Mouse (Mus musculus): ENCODE data around the gene Dner. TPM values are rescaled to one million over a fixed set of nuclear protein-coding genes. Genes with fewer than 3 reads are reported as not detected.
A peak's percentile ranks its signal among the peaks of the same experiment; 100 is the strongest.

Gene Dner
- polyA plus RNA-seq, 1 experiment from 2014 or later: not detected

- H3K27me3 ChIP-seq: no peaks in the 10 kb centered on the region
- DNase-seq (ENCODE audit: low read depth, low spot score) (no peak), ATAC-seq (no peak)
- no peak for TF ChIP-seq CTCF (IDR thresholded peaks at IDR 0.05)
- CTCF ChIA-PET: interaction anchor here (1.7 kb wide), 1 partner anchor 21 kb away, joined by 4 read pairs; no protein-coding TSS in a partner anchor
- in situ Hi-C loops (cut with MboI; ENCODE audit: low pct_unique_long_range_greater_than_20kb): loop anchor here (10.0 kb wide), 1 partner anchor 162 kb away; no protein-coding TSS in a partner anchor
- POLR2A ChIA-PET: no interaction called here
Measured at GRCm38 (mm10) chr1:84422881-84423280, 273.1 kb downstream of the Dner start.

GRCm38 (mm10) chr1:84421845-84422244, 274.2 kb downstream of the Dner start:
- H3K27me3 ChIP-seq: no peaks in the 10 kb centered on the region
- ATAC-seq (no peak), DNase-seq (ENCODE audit: low read depth, low spot score) (no peak)
- in situ Hi-C loops (cut with MboI; ENCODE audit: low pct_unique_long_range_greater_than_20kb): loop anchor here (10.0 kb wide), 1 partner anchor 163 kb away; no protein-coding TSS in a partner anchor
- ChIA-PET POLR2A (no interaction called here), CTCF (interaction anchor here (1.1 kb wide), 1 partner anchor 9 kb away, joined by 3 read pairs; no protein-coding TSS in a partner anchor)
- TF ChIP-seq CTCF (IDR thresholded peaks at IDR 0.05): no peak

GRCm38 (mm10) chr1:84419416-84419815, 276.6 kb downstream of the Dner start:
- CTCF ChIA-PET: no interaction called here
- DNase-seq (ENCODE audit: low read depth, low spot score) (no peak), ATAC-seq (no peak)
- in situ Hi-C loops (cut with MboI; ENCODE audit: low pct_unique_long_range_greater_than_20kb): no loop called here
- POLR2A ChIA-PET: no interaction called here
- no peaks in the 10 kb centered on the region for H3K27me3 ChIP-seq
- no peak for TF ChIP-seq CTCF (IDR thresholded peaks at IDR 0.05)

- no peak for DNase-seq (ENCODE audit: low read depth, low spot score)
- no peaks in the 10 kb centered on the region for H3K27me3 ChIP-seq
- CTCF ChIA-PET: no interaction called here
- no peak for TF ChIP-seq CTCF (IDR thresholded peaks at IDR 0.05)
- no peak for ATAC-seq
- in situ Hi-C loops (cut with MboI; ENCODE audit: low pct_unique_long_range_greater_than_20kb): no loop called here
- POLR2A ChIA-PET: no interaction called here
Measured at GRCm38 (mm10) chr1:84418511-84418910, 277.5 kb downstream of the Dner start.

GRCm38 (mm10) chr1:84417761-84418238, 278.2 kb downstream of the Dner start:
- in situ Hi-C loops (cut with MboI; ENCODE audit: low pct_unique_long_range_greater_than_20kb): no loop called here
- CTCF ChIA-PET: interaction anchor here (0.9 kb wide), 1 partner anchor 13 kb away, joined by 4 read pairs; no protein-coding TSS in a partner anchor
- DNase-seq (ENCODE audit: low read depth, low spot score) (no peak), ATAC-seq (no peak)
- no peaks in the 10 kb centered on the region for H3K27me3 ChIP-seq
- no peak for TF ChIP-seq CTCF (IDR thresholded peaks at IDR 0.05)
- POLR2A ChIA-PET: no interaction called here

- ATAC-seq: no peak
- DNase-seq (ENCODE audit: low read depth, low spot score): no peak
- no peak for TF ChIP-seq CTCF (IDR thresholded peaks at IDR 0.05)
- CTCF ChIA-PET: interaction anchor here (0.9 kb wide), 1 partner anchor 13 kb away, joined by 4 read pairs; no protein-coding TSS in a partner anchor
- in situ Hi-C loops (cut with MboI; ENCODE audit: low pct_unique_long_range_greater_than_20kb): no loop called here
- H3K27me3 ChIP-seq: no peaks in the 10 kb centered on the region
- POLR2A ChIA-PET: no interaction called here
Measured at GRCm38 (mm10) chr1:84417276-84417675, 278.7 kb downstream of the Dner start.

GRCm38 (mm10) chr1:84414464-84414863, 281.6 kb downstream of the Dner start:
- no peak for TF ChIP-seq CTCF (IDR thresholded peaks at IDR 0.05)
- DNase-seq (ENCODE audit: low read depth, low spot score): no peak
- ChIA-PET CTCF (no interaction called here), POLR2A (no interaction called here)
- in situ Hi-C loops (cut with MboI; ENCODE audit: low pct_unique_long_range_greater_than_20kb): no loop called here
- no peaks in the 10 kb centered on the region for H3K27me3 ChIP-seq
- ATAC-seq: no peak

- in situ Hi-C loops (cut with MboI; ENCODE audit: low pct_unique_long_range_greater_than_20kb): no loop called here
- H3K27me3 ChIP-seq: no peaks in the 10 kb centered on the region
- POLR2A ChIA-PET: no interaction called here
- no peak for ATAC-seq
- no peak for TF ChIP-seq CTCF (IDR thresholded peaks at IDR 0.05)
- CTCF ChIA-PET: no interaction called here
- no peak for DNase-seq (ENCODE audit: low read depth, low spot score)
Measured at GRCm38 (mm10) chr1:84409514-84409913, 286.5 kb downstream of the Dner start.

- in situ Hi-C loops (cut with MboI; ENCODE audit: low pct_unique_long_range_greater_than_20kb): no loop called here
- no peaks in the 10 kb centered on the region for H3K27me3 ChIP-seq
- no peak for TF ChIP-seq CTCF (IDR thresholded peaks at IDR 0.05)
- DNase-seq (ENCODE audit: low read depth, low spot score) (no peak), ATAC-seq (no peak)
- POLR2A ChIA-PET: no interaction called here
- CTCF ChIA-PET: no interaction called here
Measured at GRCm38 (mm10) chr1:84408873-84409272, 287.1 kb downstream of the Dner start.

- CTCF ChIA-PET: no interaction called here
- DNase-seq (ENCODE audit: low read depth, low spot score) (peak; percentile 9), ATAC-seq (peak; percentile 54)
Measured at GRCm38 (mm10) chr1:84406891-84407290, 289.1 kb downstream of the Dner start.

GRCm38 (mm10) chr1:84405551-84406290, 290.3 kb downstream of the Dner start:
- no peaks in the 10 kb centered on the region for H3K27me3 ChIP-seq
- no peak for TF ChIP-seq CTCF (IDR thresholded peaks at IDR 0.05)
- in situ Hi-C loops (cut with MboI; ENCODE audit: low pct_unique_long_range_greater_than_20kb): no loop called here
- ChIA-PET CTCF (no interaction called here), POLR2A (no interaction called here)
- ATAC-seq (no peak), DNase-seq (ENCODE audit: low read depth, low spot score) (no peak)

More at GRCm38 (mm10) chr1:84406891-84407290, 289.1 kb downstream of the Dner start:
- in situ Hi-C loops (cut with MboI; ENCODE audit: low pct_unique_long_range_greater_than_20kb): no loop called here
- TF ChIP-seq CTCF (IDR thresholded peaks at IDR 0.05): no peak
- POLR2A ChIA-PET: no interaction called here
- no peaks in the 10 kb centered on the region for H3K27me3 ChIP-seq

All from Patski (cell line).